Mouse (Mus musculus) small intestine, adult 2 months (tissue): Measurements from ENCODE around the gene Cspg4.

Source experiments
- CTCF ChIP-seq: fragments of 200-500 bp; IDR thresholded peaks from 2 replicates; pipeline ENCODE4 v1.5.1; 2012; ENCODE audit warnings: low read depth, mild to moderate bottlenecking, control low read depth, inconsistent platforms, low read length, moderate library complexity, mixed read lengths; ENCODE audit not compliant: insufficient replicate concordance, insufficient read length; ENCODE audit errors: extremely low read depth
- POLR2A ChIP-seq: fragments of 200-500 bp; IDR thresholded peaks from 2 replicates; pipeline ENCODE4 v1.6.1; 2012; ENCODE audit warnings: low read depth, mild to moderate bottlenecking, control low read depth, inconsistent platforms, low read length, moderate library complexity

- TF ChIP-seq CTCF (no peak), POLR2A (no peak)
Measured at GRCm38 (mm10) chr9:56936861-56937222, 72.0 kb downstream of the Cspg4 start.
